Mouse (Mus musculus) midbrain, embryonic 15.5 days (tissue): ENCODE data around the gene Rims4. TPM values are rescaled to one million over a fixed set of nuclear protein-coding genes. Genes with fewer than 3 reads are reported as not detected.

ENCODE experiments used
- ATAC-seq: fragments of 200-750 bp; cut with Nextera tagmentation; replicated peaks from 2 replicates; pipeline ENCODE4 v1.8.0; 2017; ENCODE audit warnings: moderate TSS enrichment
- H3K27ac ChIP-seq: fragments of 300-500 bp; sonication (generic); 2 replicates; pipeline ENCODE4 v1.5.1; 2015; ENCODE audit warnings: mild to moderate bottlenecking, inconsistent platforms
- H3K27me3 ChIP-seq: fragments of 300-500 bp; sonication (generic); replicated peaks from 2 replicates; pipeline ENCODE4 v1.6.1; 2015; ENCODE audit warnings: inconsistent platforms
- H3K36me3 ChIP-seq: fragments of 300-500 bp; sonication (generic); replicated peaks from 2 replicates; pipeline ENCODE4 v1.6.1; 2015; ENCODE audit warnings: inconsistent platforms
- H3K4me1 ChIP-seq: fragments of 300-500 bp; sonication (generic); 2 replicates; pipeline ENCODE4 v1.6.1; 2015; ENCODE audit warnings: inconsistent platforms
- H3K4me2 ChIP-seq: fragments of 300-500 bp; sonication (generic); 2 replicates; pipeline ENCODE4 v1.6.1; 2015; ENCODE audit warnings: inconsistent platforms, mild to moderate bottlenecking, moderate library complexity
- H3K4me3 ChIP-seq: fragments of 300-500 bp; sonication (generic); 2 replicates; pipeline ENCODE4 v1.5.1; 2015; ENCODE audit warnings: mild to moderate bottlenecking, inconsistent platforms
- H3K9ac ChIP-seq: fragments of 300-500 bp; sonication (generic); 2 replicates; pipeline ENCODE4 v1.6.1; 2015; ENCODE audit warnings: mild to moderate bottlenecking, inconsistent platforms
- H3K9me3 ChIP-seq: fragments of 300-500 bp; sonication (generic); 2 replicates; pipeline ENCODE4 v1.6.1; 2016; ENCODE audit warnings: inconsistent platforms
- WGBS: fragments of 180-500 bp; shearing (Covaris S2); methylation state at CpG from one replicate; pipeline ENCODE4 v1.1.7; 2015; ENCODE audit warnings: mixed read lengths; 5-methylcytosine and 5-hydroxymethylcytosine counted together
- polyA plus RNA-seq: library from polyadenylated mRNA; unstranded; fragments of >200 nt; fragmentation: Nextera tagmentation; extraction: Ambion mirVana; gene quantifications from 2 replicates; pipeline ENCODE4 v1.2.1, GENCODE M21; 2015

Gene Rims4
- 21.1 TPM in 2 replicates for polyA plus RNA-seq

- peaks cover 16% of the 10 kb centered on the region for H3K27me3 ChIP-seq
- H3K4me3 ChIP-seq, result peak within 1 kb of the TSS; percentile 89
- no peaks in the 10 kb centered on the region for H3K9me3 ChIP-seq
- ATAC-seq, result peak; percentile 81
- peaks cover 52% of the 10 kb centered on the region for H3K4me1 ChIP-seq
- H3K27ac ChIP-seq, result peak within 1 kb of the TSS; percentile 73
- 1% methylated on average over 91 of the region's 115 CpGs for WGBS
- H3K36me3 ChIP-seq, result no peaks in the 10 kb centered on the region
- peak within 1 kb of the TSS; percentile 91 for H3K4me2 ChIP-seq
- H3K9ac ChIP-seq, result peak within 1 kb of the TSS; percentile 89
Observed at GRCm38 (mm10) chr2:163918317-163919258, at the start of gene Rims4. Gene Rims4, minus strand, starts transcription at chr2:163918683.

DNA sequence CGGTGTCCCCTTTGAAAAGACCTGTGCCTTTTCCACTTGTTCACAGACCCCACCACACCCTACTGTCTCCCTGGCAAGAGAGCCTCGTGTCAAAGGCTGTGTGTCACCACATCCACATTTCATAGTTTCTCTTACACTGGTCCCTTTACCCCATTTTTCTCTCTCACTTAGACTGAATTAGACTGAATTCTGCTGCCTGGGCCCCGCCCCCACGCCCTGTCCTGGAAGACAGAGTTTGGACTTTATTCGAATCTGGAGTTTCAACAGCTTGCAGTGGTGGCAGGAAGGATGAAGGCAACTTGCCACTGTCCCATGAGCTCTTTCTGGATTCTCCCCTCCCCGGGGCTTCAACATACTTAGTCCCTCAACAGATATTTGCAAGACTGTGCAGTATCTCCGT is 47.2 kb upstream of the Rims4 start:
- WGBS, result 77% methylated on average over 7 of the region's 7 CpGs
- no peak overlapping the region for H3K9ac ChIP-seq

DNA sequence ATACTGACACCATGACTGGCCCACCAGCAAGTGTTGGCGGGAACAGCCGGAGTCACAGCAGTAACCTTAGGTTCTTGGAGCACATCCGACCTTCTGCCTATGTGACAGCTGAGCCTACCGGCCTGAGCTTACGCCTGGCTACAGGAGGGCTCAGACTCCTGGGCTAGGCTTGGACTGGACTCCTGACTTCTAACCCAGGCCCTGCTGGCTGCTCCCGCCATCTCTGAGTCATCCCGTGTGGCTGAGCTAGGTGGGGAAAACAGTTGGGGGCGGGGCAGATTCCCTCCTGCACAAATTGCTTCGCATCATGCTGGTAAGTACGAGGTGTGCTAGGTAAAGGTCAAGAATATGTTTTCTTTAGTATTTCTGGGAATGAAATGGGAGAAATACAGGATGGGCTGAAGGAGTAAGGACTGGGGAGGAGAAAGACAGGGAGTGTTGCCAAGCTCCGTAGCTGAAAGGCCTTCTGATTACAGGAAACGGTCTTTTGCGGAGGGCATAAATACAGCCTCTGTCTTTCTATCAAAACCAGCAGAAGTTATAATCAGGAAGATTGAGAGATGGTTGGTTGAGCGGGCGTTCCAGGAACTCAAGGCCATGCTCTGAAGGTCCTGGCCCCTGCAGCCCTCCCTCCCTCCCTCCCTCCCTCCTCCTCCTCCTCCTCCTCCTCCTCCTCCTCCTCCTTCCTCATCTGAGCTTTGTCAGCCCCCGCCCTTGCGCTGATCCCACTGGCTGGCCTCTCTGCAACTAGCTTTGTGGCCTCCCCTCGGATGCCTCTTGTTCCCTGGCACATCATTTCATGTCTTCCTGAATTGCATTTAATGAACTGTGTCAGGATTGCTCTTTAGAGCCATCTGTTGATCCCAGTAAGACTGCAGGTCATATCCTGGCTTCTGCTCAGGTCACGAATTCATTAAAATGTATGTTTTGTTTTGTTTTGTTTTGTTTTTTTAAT is 46.4 kb upstream of the Rims4 start:
- 73% methylated on average over 17 of the region's 19 CpGs for WGBS
- no peak overlapping the region for H3K4me2 ChIP-seq

More for the DNA sequence above, 47.2 kb upstream of the Rims4 start:
- no peaks in the 10 kb centered on the region for H3K27me3 ChIP-seq
- H3K4me3 ChIP-seq, result no peak overlapping the region
- H3K9me3 ChIP-seq, result no peaks in the 10 kb centered on the region
- H3K36me3 ChIP-seq, result no peaks in the 10 kb centered on the region
- no peak overlapping the region for H3K4me2 ChIP-seq
- H3K4me1 ChIP-seq, result no peaks in the 10 kb centered on the region
- no peak for ATAC-seq
- no peak overlapping the region for H3K27ac ChIP-seq

DNA sequence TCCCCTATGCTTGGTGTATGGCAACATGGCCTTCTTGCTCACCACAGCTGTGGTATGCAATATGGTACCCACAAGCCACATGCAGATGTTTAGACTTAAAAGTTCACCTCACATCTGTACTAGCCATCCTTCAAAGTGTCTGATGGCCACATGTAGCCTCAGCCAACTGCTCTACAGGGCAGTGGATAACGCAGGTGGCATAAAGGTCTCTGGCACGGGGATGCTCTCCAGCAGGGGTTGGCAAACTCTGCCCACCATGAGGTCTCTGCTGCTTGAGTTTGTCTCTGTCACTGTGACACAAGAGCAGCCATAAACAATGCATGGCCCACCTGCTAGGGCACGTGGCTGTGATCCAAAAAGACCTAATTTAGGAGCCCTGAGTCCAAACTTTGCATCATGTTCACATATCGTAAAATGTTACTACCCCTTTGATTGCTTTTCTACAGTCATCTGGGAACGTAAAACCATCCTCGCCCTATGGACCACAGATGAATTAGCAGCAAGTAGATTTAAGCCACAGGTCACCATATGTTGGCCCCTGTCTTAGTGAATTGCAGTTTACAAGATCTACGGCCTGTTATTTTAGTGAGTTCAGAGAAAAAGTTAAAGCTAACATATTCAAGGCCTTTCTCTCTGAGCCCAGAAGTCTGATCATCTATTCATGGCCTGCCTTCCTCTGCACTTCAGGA is 35.3 kb upstream of the Rims4 start:
- no peak for ATAC-seq
- Histone ChIP-seq H3K27ac (no peak overlapping the region), H3K4me2 (no peak overlapping the region), H3K36me3 (no peaks in the 10 kb centered on the region), H3K4me1 (no peaks in the 10 kb centered on the region), H3K9me3 (no peaks in the 10 kb centered on the region), H3K27me3 (no peaks in the 10 kb centered on the region), H3K9ac (no peak overlapping the region), H3K4me3 (no peak overlapping the region)
- WGBS, result 85% methylated on average over 7 of the region's 7 CpGs

More for the DNA sequence above, 46.4 kb upstream of the Rims4 start:
- no peaks in the 10 kb centered on the region for H3K27me3 ChIP-seq
- H3K4me1 ChIP-seq, result no peaks in the 10 kb centered on the region
- H3K27ac ChIP-seq, result no peak overlapping the region
- no peak overlapping the region for H3K4me3 ChIP-seq
- no peaks in the 10 kb centered on the region for H3K9me3 ChIP-seq
- no peak for ATAC-seq
- H3K9ac ChIP-seq, result no peak overlapping the region
- H3K36me3 ChIP-seq, result no peaks in the 10 kb centered on the region

GRCm38 (mm10) chr2:163951770-163952169 is 33.3 kb upstream of the Rims4 start:
- Histone ChIP-seq H3K9ac (no peak overlapping the region), H3K4me1 (no peaks in the 10 kb centered on the region), H3K9me3 (no peaks in the 10 kb centered on the region), H3K27ac (no peak overlapping the region), H3K4me2 (no peak overlapping the region), H3K36me3 (no peaks in the 10 kb centered on the region), H3K4me3 (no peak overlapping the region), H3K27me3 (no peaks in the 10 kb centered on the region)
- 0 out of 2 replicates have a peak, but pooled peaks have one; percentile 74 for ATAC-seq
- 27% methylated on average over 4 of the region's 4 CpGs for WGBS

- H3K27me3 ChIP-seq, result no peaks in the 10 kb centered on the region
- H3K27ac ChIP-seq, result no peak overlapping the region
- no peak for ATAC-seq
- no peaks in the 10 kb centered on the region for H3K9me3 ChIP-seq
- no peak overlapping the region for H3K4me3 ChIP-seq
- no peak overlapping the region for H3K4me2 ChIP-seq
- no peak overlapping the region for H3K9ac ChIP-seq
- H3K36me3 ChIP-seq, result no peaks in the 10 kb centered on the region
- 74% methylated on average over 7 of the region's 7 CpGs for WGBS
- no peaks in the 10 kb centered on the region for H3K4me1 ChIP-seq
Observed at GRCm38 (mm10) chr2:163947976-163948375, 29.5 kb upstream of the Rims4 start.

GRCm38 (mm10) chr2:163946221-163946620 is 27.7 kb upstream of the Rims4 start:
- Histone ChIP-seq H3K4me2 (no peak overlapping the region), H3K27me3 (no peaks in the 10 kb centered on the region), H3K27ac (no peak overlapping the region), H3K4me3 (no peak overlapping the region), H3K4me1 (no peaks in the 10 kb centered on the region), H3K36me3 (no peaks in the 10 kb centered on the region), H3K9ac (no peak overlapping the region), H3K9me3 (no peaks in the 10 kb centered on the region)
- ATAC-seq, result no peak
- 88% methylated on average over 15 of the region's 15 CpGs for WGBS

DNA sequence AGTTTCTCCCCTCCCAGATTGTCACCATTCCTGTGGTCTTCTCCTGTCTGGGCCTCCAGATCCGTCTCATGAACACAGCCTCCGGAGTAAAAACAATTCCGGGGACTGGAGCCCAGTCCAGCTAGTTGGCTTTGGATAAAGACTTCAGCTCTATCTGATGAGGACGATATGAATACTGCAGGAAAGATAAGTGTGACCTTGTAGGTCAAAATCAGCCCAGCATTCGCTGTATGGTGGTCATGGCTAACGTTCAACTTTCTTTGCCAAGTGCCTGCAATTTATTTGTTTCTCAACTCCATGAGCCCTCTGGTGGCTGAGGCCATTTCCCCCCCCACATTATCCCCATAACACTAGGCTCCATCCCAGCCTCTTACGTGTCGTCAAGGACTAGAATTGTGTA is 26.0 kb upstream of the Rims4 start:
- no peak overlapping the region for H3K9ac ChIP-seq
- no peaks in the 10 kb centered on the region for H3K36me3 ChIP-seq
- H3K9me3 ChIP-seq, result no peaks in the 10 kb centered on the region
- no peaks in the 10 kb centered on the region for H3K27me3 ChIP-seq
- 87% methylated on average over 8 of the region's 8 CpGs for WGBS
- H3K4me1 ChIP-seq, result peaks cover 1% of the 10 kb centered on the region; the same call in 1 of the 2 replicates
- no peak overlapping the region for H3K27ac ChIP-seq
- no peak overlapping the region for H3K4me3 ChIP-seq
- no peak for ATAC-seq
- H3K4me2 ChIP-seq, result no peak overlapping the region

DNA sequence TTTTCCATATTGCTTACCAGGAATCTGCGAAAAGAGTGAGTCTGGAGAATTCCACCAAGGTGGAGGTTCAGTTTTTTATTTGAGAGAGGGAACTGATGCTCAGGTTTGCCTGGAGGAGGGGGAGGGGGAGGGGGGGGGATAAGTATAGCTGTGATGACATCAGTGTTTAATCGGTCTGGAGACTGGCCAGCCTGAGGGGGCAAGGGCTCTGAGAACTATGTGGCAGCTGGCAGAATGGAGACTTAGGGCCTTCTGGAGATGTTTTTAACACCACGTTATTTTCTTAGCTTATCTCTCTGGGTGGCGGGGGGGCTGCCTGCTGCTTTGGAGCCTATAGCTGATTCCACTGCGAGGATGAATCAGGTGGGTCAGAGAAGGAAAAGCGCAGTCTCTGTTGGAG is 24.6 kb upstream of the Rims4 start:
- ATAC-seq, result no peak
- 67% methylated on average over 6 of the region's 6 CpGs for WGBS
- no peaks in the 10 kb centered on the region for H3K27me3 ChIP-seq

DNA sequence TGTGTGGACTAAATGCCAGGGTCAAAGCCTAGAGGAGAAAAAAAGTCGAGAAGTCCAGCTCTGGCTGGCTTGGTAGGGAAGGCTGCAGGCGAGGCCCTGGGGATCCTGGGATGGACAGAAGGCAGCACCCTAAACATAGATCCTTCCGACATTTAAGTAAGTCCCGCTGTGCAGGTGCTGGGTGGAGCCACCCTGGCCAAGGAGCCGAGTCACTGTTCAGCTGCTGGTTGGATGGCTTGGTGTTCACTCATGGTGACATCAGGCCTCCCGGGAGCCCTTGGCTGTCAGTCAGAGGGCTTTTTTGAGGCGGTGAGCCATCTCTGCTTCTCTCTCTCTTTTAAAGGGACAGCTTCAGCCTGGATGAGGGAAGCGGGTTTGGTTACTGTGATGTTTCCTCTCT is 21.0 kb upstream of the Rims4 start:
- Histone ChIP-seq H3K36me3 (no peaks in the 10 kb centered on the region), H3K4me2 (peak overlapping the region; percentile 20; the same call in 1 of the 2 replicates), H3K4me1 (peaks cover 2% of the 10 kb centered on the region; the same call in 1 of the 2 replicates), H3K27me3 (no peaks in the 10 kb centered on the region), H3K9me3 (no peaks in the 10 kb centered on the region), H3K9ac (no peak overlapping the region), H3K4me3 (no peak overlapping the region), H3K27ac (no peak overlapping the region; the same call in 1 of the 2 replicates)
- 34% methylated on average over 8 of the region's 8 CpGs for WGBS
- ATAC-seq, result peak; percentile 52; the same call in 1 of the 2 replicates

More for the DNA sequence above, 24.6 kb upstream of the Rims4 start:
- no peak overlapping the region for H3K4me2 ChIP-seq
- H3K4me1 ChIP-seq, result peaks cover 2% of the 10 kb centered on the region; the same call in 1 of the 2 replicates
- H3K9ac ChIP-seq, result no peak overlapping the region
- no peaks in the 10 kb centered on the region for H3K9me3 ChIP-seq
- H3K36me3 ChIP-seq, result no peaks in the 10 kb centered on the region
- no peak overlapping the region for H3K27ac ChIP-seq
- no peak overlapping the region for H3K4me3 ChIP-seq

- H3K36me3 ChIP-seq, result no peaks in the 10 kb centered on the region
- no peak for ATAC-seq
- no peak overlapping the region for H3K4me2 ChIP-seq
- 52% methylated on average over 7 of the region's 7 CpGs for WGBS
- H3K9ac ChIP-seq, result no peak overlapping the region
- no peaks in the 10 kb centered on the region for H3K27me3 ChIP-seq
- no peak overlapping the region for H3K4me3 ChIP-seq
- H3K27ac ChIP-seq, result no peak overlapping the region
- no peaks in the 10 kb centered on the region for H3K9me3 ChIP-seq
- no peaks in the 10 kb centered on the region for H3K4me1 ChIP-seq
Observed at GRCm38 (mm10) chr2:163932151-163932550, 13.7 kb upstream of the Rims4 start.
